Mouse (Mus musculus) c-Kit-positive CD71-positive TER-119-negative erythroid progenitor cells, embryonic 14.5 days (primary cell): ENCODE measurements around the gene Dusp7.

ENCODE experiments used
- DNase-seq: peaks from one replicate; pipeline ENCODE4 v3.0.0-alpha.2; 2013; ENCODE audit warnings: low read depth

The Dusp7 gene

DNA sequence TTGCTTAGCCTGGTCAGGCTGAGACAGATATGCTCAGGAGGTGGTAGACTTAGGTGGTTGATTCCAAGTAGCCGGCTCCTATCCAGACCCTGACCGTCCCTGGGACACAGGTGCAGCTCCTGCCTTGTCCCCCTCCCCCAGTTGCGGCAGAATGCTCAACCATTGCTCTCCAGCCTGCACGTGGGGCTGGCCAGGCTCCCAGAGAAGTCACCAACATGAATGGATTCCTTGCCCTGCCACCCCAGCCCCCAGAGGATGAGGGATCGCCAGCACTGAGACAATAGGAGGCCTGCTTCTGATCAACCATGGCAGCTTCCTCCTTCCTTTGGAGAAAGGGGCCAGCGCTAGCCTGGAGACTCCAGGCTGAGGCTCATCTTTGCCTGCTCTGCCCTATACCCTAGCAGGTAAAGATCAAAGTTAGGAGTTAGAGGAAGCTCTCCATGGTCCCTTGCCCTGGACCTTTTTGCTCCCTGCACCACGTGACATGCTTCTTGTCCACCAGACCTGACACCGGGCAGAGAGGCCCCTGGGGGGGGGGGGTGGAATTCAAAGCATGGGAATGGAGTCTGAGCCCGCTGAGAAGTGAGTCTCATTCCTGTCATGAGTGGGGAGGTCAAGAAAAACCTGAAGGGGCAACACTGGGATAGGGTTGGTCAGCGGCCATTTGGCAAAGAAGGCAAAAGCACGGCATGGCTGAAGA is 24.5 kb downstream of the Dusp7 start:
- DNase-seq: no peak

DNA sequence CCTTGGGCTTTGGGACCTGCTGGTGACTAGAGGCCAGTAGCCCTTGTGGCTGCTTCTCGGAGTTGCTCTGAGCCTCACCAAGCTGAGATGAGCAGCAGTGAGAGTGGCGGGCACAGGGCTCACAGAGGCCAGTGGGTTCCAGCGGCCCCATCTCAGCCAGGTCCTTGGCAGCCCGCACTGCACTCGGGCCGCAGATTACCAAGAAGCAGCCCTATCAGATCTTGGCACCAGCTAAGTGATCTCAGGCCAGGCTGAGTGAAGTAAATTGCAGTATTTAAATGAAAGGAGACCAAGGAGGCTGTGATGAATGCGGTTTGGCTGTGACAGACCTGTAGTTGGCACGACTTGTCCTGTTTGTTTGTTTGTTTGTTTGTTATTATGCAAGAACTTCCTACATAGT is 25.1 kb downstream of the Dusp7 start:
- no peak for DNase-seq

DNA sequence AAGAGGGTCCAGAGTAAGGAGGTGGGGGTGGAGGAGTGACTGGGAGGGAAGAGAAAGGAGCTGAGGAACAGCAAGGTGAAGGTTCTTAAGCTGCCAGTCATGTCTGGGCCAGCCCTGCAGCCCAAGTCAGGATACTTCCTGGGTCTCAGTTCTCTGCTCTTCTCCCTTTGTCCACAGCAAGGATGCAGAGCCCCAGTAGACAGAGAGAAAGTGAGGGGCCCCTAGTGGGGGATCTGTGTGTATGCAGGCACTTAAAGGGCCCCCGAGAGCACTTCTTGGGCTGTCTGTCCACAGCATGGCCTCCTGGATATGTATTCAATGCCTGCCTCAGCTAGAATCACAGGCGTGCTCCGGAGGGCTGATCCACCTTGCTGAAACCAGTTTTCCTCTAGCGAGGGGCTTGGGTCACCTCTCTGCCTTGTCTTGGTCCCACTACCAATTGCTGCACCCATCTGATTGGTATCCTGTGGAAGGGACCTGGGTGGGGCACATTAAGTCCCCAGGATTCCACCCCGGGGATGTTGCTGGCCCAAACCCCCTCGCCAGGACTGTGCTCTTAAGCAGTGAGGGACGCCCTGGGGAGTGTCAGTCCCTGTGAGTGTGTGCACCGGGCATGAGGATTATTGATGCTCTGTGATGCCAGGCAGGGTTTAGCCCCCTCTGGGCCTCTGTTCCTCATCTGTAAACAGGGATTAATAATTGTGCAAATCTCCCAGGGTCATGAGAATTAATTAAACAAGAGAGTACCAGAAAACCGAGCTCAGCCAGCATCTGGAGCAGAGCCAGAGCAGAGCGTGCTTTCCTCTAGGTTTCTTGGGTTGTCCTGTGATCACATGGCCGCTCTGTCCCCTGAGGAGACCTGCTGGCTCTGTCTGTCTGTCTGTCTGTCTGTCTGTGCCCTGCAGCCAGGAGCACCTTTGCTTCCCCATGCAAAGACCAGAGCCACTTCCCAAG is 26.5 kb downstream of the Dusp7 start:
- no peak for DNase-seq

DNA sequence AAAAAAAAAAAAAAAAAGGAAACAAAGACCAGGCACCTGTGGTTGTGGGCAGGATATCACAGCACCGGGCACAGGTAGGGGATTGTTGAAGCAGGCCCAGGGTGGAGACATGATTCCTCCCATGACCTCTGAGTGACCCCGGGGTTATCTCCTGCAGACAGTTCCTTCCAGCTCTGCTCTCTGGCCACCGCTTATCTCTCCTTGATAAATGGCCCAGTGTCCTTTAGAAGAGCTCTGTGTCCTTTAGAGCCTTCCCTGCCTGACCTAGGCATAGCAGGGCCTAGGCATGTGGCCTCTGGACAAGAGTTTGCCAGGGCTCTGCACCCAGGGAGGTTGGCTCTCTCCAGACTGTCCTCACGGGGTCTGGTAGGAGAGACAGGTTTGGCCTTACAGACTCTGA is 29.3 kb downstream of the Dusp7 start:
- no peak for DNase-seq

DNA sequence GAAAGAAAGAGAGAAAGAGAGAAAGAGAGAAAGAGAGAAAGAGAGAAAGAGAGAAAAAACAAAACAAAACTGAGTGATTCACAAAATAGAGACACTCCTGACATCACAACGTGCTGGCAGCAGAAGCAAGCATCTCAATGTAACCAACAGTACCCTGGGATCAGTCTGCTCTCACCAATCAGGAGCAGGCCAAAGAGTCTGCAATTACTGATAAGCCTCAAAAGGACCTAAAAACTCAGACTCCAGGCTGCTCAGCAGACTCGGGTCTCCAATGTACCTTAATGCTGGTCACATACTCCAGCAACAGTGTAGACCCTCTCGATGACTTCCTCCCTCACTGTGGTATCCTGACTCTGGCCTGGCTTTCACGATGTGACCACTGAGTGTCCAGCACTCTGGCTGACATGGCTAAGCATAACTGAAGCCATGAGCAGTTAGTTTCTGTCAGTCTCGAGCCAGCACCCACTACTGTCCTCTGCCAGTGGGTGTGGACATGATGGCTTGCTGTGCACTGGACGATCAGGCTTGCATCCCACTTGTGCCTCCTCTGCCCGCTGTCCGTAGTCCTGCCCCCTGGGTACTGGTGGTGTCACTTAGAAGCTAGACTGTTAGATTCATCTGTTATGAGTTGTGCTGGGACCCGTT is 30.4 kb downstream of the Dusp7 start:
- peak; percentile 79 for DNase-seq

DNA sequence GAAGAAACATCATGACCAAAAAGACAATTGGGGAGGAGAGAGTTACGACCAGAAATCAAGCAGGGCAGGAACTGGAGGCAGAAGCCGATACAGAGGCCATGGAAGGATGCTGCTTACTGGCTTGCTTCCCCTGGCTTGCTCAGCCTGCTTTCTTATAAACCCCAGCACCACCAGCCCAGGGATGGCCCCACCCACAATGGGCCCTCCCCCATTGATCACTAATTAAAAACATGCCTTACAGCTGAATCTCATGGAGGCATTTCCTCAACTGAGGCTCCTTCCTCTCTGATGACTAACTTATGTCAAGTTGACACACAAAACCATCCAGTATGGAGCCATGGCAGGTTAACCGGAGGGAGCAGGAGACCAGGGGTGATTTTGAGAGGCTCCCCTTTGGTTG is 31.4 kb downstream of the Dusp7 start:
- DNase-seq: no peak

DNA sequence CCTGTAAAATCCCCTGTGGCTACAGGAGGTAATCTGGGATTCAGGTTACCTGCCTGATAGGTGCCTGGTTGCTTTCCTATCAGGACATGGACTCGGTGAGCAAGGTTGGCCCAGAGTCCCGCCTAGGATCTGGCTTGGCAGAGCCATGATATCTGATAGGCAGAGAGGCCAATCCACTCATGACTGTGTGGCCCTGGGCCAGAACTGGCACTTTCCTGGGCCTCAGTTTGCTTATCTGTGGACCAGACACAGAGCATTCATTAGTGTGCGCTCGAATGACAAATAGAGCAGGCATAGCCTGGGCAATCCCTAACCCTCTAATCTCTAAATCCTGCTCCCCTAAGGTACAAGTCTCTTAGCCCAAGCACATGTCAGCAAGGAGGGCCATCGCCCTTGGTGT is 33.7 kb downstream of the Dusp7 start:
- DNase-seq: no peak

DNA sequence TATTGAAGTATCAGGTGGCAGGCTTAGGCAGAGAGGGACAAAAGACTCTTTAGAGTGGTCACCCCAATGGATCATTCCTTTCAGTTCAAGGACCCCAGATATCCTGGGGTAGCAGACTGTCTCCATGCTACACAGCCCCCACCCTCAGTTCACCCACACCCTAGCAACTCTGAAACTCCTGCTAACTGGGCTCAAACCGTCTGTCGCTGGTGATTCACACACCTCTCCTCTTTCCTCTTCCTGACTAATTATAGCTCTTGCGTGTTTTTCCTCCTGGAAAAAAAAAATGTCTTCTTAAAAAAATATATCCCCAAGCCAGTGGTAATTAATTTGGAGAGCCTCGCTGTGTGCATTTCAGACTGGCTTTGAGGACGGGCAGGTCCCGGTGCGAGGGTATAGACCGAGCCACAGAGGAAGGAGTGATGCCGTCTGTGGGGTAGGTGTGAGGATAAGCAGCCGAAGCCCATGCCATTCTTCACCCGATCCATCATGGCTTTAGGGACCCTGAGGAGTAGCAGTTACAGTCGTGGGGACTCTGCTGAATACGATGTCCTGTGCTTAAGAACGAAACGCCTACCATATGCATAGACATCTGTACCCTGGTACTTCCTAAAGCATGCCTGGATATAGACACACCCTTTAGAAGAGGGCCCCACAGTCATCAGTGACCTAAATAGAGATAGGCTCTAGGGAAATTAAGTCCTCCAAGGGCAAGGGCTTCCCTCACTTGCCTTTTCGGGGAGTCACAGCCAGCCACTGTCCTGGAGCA is 34.4 kb downstream of the Dusp7 start:
- no peak for DNase-seq

DNA sequence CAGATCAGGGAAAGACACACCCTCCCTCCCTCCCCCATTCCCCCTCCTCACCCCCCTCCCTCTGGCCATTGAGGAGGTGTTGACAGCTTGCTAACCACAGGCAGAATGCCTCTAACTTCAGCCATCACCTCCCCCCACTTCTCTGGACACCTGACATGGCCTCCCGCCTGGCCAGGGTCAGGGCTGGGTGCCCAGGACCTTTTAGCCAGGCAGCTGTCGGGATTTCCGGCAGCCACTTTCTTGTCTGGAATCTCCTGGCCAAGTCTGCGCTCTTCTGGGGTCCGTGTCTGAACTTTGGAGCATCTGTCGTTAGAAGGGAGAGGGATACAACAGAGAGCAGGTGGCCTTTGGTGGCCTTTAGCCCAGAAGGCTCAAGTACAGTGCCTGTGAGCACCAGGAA is 36.8 kb downstream of the Dusp7 start:
- DNase-seq: no peak

DNA sequence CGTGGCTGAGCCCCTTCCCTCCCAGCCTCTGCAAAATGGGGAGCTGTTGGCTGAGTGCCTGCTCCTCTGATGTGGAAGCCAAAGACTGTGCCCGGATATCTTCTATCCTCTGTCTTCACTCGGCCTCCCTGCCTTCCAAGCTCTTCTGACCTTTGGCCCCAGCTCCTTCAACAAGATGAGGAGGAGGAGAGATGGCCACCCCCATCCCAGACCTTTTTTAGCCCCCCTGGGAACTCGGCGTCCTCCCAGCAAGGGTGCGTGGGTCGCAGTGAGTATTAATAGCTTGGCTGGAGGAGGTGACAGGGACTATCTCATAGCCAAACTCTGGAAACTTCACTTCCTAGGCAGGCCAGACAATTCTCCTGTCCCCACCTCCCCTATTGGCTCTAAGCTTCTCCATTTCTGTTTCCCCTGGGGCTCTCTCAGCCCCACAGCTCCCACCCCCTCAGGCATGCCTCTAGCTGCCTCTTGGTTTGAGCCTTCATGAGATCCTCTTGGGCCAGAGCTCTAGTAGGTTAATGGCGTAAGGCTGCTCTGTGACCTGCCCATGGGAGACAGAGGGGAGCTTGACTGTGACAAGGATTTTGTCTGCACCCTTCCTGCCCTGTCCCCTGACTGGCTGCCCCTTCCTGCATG is 38.1 kb downstream of the Dusp7 start:
- DNase-seq: no peak

DNA sequence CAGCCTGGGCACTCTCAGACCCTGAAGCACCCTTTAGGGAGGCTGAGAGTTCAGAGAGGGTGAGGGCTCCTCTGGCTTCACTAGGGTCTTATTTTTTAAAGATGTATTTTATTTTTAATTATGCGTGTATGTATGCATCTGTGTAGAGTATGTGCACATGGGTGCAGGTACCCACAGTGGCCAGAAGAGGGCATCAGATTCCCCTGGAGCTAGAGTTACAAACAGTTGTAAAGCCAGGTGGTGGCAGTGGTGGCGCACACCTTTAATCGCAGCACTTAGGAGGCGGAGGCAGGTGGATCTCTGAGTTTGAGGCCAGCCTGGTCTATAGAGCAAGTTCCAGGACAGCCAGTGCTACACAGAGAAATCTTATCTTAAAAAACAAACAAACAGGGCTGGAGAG is 40.7 kb downstream of the Dusp7 start:
- no peak for DNase-seq

DNA sequence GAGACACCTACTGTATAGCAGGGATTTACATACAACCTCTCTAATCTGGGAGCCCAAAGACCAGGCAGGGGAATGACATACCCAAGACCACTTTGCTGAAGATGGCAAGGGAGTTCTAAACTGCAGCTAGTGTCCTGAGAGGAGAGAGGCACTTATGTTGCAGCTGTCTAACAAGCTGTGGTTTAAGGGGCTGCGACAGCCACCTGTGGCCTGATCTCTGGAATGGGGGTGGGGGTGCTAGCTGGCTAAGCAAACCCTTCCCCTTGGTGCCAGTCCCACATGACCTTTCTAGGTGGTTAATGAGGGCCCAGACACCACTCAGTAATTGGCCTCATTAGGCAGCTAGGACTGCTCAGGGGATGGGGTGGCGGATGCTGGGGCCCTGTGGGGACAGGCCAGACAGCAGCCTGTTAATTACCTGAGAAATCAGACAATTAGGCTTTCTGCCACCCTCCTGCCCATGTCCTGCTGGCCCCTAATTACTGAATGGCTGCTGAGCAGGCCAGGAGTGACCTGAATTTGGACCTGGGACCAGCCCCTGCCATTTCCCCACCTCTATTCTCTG is 41.7 kb downstream of the Dusp7 start:
- no peak for DNase-seq

DNA sequence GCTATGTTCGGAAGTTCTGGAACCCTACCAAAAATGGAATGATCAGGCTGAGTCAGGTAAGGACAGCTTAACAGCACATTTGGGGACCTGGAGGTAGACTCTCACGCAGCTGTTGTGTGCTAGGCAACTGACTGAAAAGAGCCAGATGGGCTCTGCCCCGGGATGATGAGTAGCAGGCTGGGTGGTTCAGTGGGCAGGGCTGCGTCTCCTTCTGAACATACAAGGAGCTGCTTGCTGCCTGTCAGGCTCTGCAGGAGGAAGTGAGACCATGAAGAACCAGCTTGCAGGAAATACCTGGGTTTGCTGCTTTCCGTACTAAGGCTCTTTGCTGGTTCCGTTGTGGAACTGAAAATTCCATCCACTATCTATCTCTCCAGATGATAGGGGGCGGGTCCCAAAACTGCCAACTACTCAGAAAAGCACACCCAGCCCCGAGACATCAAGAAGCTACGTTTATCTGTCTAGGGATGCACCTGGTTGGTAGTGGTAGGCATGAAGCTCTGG is 42.7 kb downstream of the Dusp7 start:
- no peak for DNase-seq

DNA sequence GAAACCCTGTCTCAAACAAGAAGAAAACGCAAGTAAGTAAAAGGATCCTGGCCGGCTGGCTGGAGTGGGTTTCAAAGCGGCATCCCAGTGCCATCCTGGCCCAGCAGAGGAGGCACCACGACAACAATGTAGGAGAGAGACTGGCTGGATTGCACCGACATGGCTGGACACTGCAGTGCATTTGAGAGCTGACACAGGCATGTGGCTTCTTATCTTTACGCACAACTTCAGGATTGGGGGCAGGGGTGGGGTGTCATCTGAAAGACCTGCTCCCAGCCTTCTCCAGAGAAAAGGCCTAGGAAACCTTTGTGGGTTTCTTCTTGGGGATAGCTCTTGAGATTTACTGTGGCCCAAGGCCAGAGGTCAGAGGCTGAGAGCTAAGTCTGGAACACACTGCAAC is 43.3 kb downstream of the Dusp7 start:
- no peak for DNase-seq

DNA sequence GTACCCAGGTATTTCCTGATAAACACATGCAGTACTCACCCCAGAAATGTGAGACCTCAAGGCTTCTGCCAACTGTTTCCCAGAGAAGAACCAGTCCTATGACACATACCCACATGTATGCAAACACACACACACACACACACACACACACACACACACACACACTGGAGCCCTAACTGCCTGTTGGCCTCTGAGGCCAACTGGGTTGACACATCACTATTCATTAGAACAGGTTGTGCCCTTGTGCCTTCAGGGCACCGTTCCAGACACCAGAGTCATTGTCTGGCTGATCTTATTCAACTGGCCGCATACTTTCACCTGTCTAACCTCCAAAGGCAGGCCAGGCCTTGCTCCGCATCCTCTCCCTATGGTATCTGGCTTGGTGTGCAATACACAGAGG is 43.8 kb downstream of the Dusp7 start:
- DNase-seq: no peak

DNA sequence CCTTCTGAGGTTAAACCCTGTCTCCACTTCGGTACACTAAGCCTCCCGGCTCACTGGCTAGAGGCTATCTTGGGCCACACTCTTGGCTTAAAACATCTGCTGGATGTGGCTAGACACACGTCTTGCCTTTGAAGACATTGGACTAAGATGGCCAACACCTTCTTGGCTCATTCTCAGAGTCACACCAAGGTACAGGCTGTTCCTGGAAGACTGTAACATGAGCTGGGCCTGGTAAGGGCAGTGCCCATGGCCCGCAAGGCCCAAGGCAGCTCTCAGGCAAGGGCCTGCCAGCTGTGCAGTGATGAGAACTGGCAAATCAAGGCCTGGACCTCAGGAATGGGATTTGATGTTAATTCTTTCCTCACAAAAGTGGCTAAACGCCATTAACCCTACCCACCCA is 45.2 kb downstream of the Dusp7 start:
- no peak for DNase-seq

DNA sequence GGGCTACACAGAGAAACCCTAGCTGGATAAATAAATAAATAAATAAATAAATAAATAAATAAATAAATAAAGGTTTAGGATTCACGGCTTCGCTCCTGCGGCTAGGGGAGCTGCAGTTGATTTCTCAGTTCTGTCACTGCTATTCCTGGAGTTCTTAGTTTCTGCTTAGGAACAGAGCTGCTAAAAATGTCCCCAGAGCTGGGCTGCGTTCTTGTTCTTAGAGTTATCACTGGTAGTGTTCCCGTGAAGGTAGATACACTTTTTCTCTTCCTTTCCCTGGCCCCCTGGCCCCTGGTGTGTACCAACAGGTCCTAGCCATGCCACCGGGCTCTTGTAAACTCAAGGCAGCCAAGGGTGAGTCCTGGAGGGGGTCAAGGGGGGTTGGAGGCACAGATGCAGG is 48.4 kb downstream of the Dusp7 start:
- DNase-seq: no peak

DNA sequence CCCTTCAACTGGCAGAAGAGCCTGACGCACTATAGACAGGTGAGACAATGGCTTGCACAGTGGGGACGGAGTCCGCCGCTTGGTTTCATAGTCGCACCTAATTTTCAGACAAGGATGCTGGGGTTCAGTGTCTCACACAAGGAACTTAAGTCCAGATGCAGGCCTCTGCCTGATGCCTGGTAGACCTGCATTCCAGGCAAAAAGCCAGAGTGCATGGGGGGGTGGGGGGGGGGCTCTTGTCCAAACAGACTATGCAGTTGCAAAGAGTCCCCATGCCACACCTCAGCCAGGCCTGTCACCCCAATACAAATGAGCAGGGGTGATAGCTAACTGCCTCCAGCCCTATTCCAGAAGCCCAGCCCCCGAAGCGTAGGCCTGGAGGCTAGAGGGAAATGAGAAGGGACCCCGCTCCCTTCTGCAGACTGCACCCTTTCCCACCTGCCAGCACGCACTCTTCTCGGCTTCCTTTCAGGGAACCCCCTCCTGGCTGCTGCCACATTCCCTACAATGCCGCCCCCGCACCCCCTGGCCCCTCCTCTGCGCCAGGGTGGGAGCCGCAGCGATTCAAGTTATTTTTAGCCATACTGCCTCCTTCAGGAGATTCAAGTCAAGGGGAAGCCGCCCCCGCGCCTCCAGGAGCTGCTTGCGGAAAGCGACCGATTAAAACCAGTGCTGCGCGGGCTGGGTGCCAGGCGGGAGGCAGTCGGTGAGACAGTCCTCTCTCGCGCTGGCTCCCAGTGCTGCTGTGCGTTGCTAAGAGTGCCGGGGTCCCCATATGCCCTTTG is 49.6 kb downstream of the Dusp7 start:
- no peak for DNase-seq

DNA sequence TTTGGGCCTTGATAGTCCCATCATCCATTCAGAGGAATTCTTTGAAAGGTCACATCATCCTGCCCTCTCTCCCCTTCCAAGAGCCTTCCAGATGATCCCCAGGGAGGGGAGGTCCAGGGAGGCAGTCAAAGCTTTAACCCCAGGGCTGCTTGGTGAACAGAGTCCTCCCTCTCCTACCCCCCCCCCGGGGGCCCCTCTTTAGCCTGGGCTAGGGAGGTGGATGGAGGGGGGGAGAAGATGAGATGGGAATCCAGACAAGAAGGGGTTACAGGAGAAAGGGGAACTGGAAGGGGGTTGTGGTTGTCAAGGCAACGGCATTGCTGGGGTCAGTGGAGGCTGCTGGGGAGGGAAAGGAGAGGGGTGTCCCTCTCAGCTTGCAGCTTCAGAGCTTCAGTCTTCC is 52.2 kb downstream of the Dusp7 start:
- DNase-seq: no peak
